Mouse (Mus musculus) adrenal gland, adult 18-20 months (tissue): ENCODE measurements around the gene Pex12. TPM values are rescaled to one million over a fixed set of nuclear protein-coding genes. Genes with fewer than 3 reads are reported as not detected.

Source experiments
- DNase-seq, 2 experiments: peaks; one replicate each; pipeline ENCODE4 v3.0.0; 2021 to 2022; ENCODE audit warnings: low spot score in 2 of 2
- total RNA-seq, 2 experiments: library from RNA; stranded (reverse); gene quantifications; 1 replicate in 1 of 2; 2 replicates in 1 of 2; pipeline ENCODE4 v1.2.3; 2021

Pex12 gene
- total RNA-seq, 2 experiments from 2014 or later: 14.9 to 16.9 TPM

GRCm38 (mm10) chr11:83289633-83290032, 12.8 kb downstream of the Pex12 start:
- DNase-seq: no peak

GRCm38 (mm10) chr11:83289036-83289435, 13.3 kb downstream of the Pex12 start:
- DNase-seq: no peak

- no peak for DNase-seq
Observed at GRCm38 (mm10) chr11:83286566-83286965, 15.8 kb downstream of the Pex12 start, which contains the start of gene Slfn14. TSS of gene Slfn14 (minus strand) at chr11:83286726.

GRCm38 (mm10) chr11:83285627-83286026, 16.8 kb downstream of the Pex12 start:
- no peak for DNase-seq

- no peak for DNase-seq
Observed at GRCm38 (mm10) chr11:83282084-83282483, 20.3 kb downstream of the Pex12 start.

- DNase-seq: no peak
Observed at GRCm38 (mm10) chr11:83279691-83280090, 22.7 kb downstream of the Pex12 start.

- no peak for DNase-seq
Observed at GRCm38 (mm10) chr11:83279024-83279423, 23.4 kb downstream of the Pex12 start.

- DNase-seq: no peak
Observed at GRCm38 (mm10) chr11:83276251-83276650, 26.1 kb downstream of the Pex12 start.

GRCm38 (mm10) chr11:83271951-83272843, 30.2 kb downstream of the Pex12 start:
- no peak for DNase-seq

- peak; percentile 65 to 69 for DNase-seq
Observed at GRCm38 (mm10) chr11:83271151-83271950, 31.0 kb downstream of the Pex12 start.

GRCm38 (mm10) chr11:83270842-83271150, 31.6 kb downstream of the Pex12 start:
- DNase-seq: no peak

- DNase-seq: no peak
Observed at GRCm38 (mm10) chr11:83263146-83263545, 39.2 kb downstream of the Pex12 start.

GRCm38 (mm10) chr11:83262673-83263072, 39.7 kb downstream of the Pex12 start:
- no peak for DNase-seq

- peak in 1 of 2 experiments; percentile 50 for DNase-seq
Observed at GRCm38 (mm10) chr11:83257211-83257610, 45.2 kb downstream of the Pex12 start.

Other genes starting within 250 kb of the Pex12 start
- 1 to 10 TPM; 6.6 to 8.5 TPM for gene Slfn2, start 237.5 kb downstream of the Pex12 start, total RNA-seq
- under 1 TPM; 0.20 to 0.35 TPM for gene Slfn1, start 185.7 kb downstream of the Pex12 start, total RNA-seq
- gene Slfn4, start 127.4 kb downstream of the Pex12 start, total RNA-seq: under 1 TPM in 1 of 2 experiments, not detected in 1; 0.13 TPM
- gene Slfn3, start 111.3 kb downstream of the Pex12 start, total RNA-seq: 1 to 10 TPM; 3.9 to 4.6 TPM
- not detected for gene Slfn14, start 15.9 kb downstream of the Pex12 start, total RNA-seq
- 100 to 1,000 TPM in 1 of 2 experiments, 10 to 100 TPM in 1; 91.9 to 108 TPM for gene Ap2b1, start 3.6 kb downstream of the Pex12 start, total RNA-seq
- gene Rasl10b, start 106.6 kb upstream of the Pex12 start, total RNA-seq: 10 to 100 TPM; 11.4 to 12.4 TPM
- not detected for gene Gas2l2, start 126.9 kb upstream of the Pex12 start, total RNA-seq
- gene 1700020L24Rik, start 135.1 kb upstream of the Pex12 start, total RNA-seq: 1 to 10 TPM in 1 of 2 experiments, under 1 TPM in 1; 0.43 to 1.5 TPM
- 10 to 100 TPM; 10.7 to 11.5 TPM for gene Mmp28, start 160.5 kb upstream of the Pex12 start, total RNA-seq
- 10 to 100 TPM; 58.8 to 72.0 TPM for gene Taf15, start 170.5 kb upstream of the Pex12 start, total RNA-seq
- gene Heatr9, start 219.6 kb upstream of the Pex12 start, total RNA-seq: under 1 TPM in 1 of 2 experiments, not detected in 1; 0.16 TPM
- gene Ccl5, start 227.9 kb upstream of the Pex12 start, total RNA-seq: 10 to 100 TPM in 1 of 2 experiments, 1 to 10 TPM in 1; 2.4 to 11.5 TPM